Mouse (Mus musculus): Measurements from ENCODE around the gene Mad1l1. TPM values are rescaled to one million over a fixed set of nuclear protein-coding genes. Genes with fewer than 3 reads are reported as not detected.

Gene Mad1l1
- polyA plus RNA-seq, 1 experiment from 2014 or later, result 60.8 TPM

GRCm38 (mm10) chr5:140174814-140175490 lies 146.4 kb downstream of the Mad1l1 start:
- Histone ChIP-seq H3K27ac (peak overlapping the region; percentile 58; the same call in 1 of the 2 replicates), H3K9me3 (no peaks in the 10 kb centered on the region), H3K36me3 (replicated peaks) (peaks cover 1% of the 10 kb centered on the region; the same call in 1 of the 2 replicates), H3K27me3 (ENCODE audit: poor library complexity, severe bottlenecking) (no peaks in the 10 kb centered on the region), H3K4me1 (peaks cover 34% of the 10 kb centered on the region), H3K4me3 (no peak overlapping the region)
- 86% methylated on average over 14 of the region's 14 CpGs for WGBS
- DNase-seq (ENCODE audit: extremely low spot score, low spot score), result no peak

- Histone ChIP-seq H3K4me1 (peaks cover 34% of the 10 kb centered on the region), H3K9me3 (no peaks in the 10 kb centered on the region), H3K36me3 (replicated peaks) (no peaks in the 10 kb centered on the region), H3K4me3 (no peak overlapping the region), H3K27ac (peak overlapping the region; percentile 58; the same call in 1 of the 2 replicates), H3K27me3 (ENCODE audit: poor library complexity, severe bottlenecking) (no peaks in the 10 kb centered on the region)
- no peak for DNase-seq (ENCODE audit: extremely low spot score, low spot score)
- whole genome bisulfite sequencing, result 24% methylated on average over 3 of the region's 3 CpGs
Observed at GRCm38 (mm10) chr5:140174066-140174465, 147.3 kb downstream of the Mad1l1 start.

- Histone ChIP-seq H3K4me3 (no peak overlapping the region), H3K27me3 (ENCODE audit: poor library complexity, severe bottlenecking) (no peaks in the 10 kb centered on the region), H3K9me3 (no peaks in the 10 kb centered on the region), H3K4me1 (peaks cover 32% of the 10 kb centered on the region), H3K27ac (no peak overlapping the region), H3K36me3 (replicated peaks) (no peaks in the 10 kb centered on the region)
- DNase-seq (ENCODE audit: extremely low spot score, low spot score), result no peak
- 88% methylated on average over 4 of the region's 4 CpGs for WGBS
Observed at GRCm38 (mm10) chr5:140173181-140173580, 148.2 kb downstream of the Mad1l1 start.

GRCm38 (mm10) chr5:140171710-140172109 lies 149.6 kb downstream of the Mad1l1 start:
- DNase-seq (ENCODE audit: extremely low spot score, low spot score), result no peak
- peaks cover 30% of the 10 kb centered on the region for H3K4me1 ChIP-seq
- no peaks in the 10 kb centered on the region for H3K36me3 ChIP-seq (replicated peaks)
- WGBS, result 79% methylated on average over 1 of the region's 1 CpGs
- no peak overlapping the region for H3K27ac ChIP-seq
- H3K27me3 ChIP-seq (ENCODE audit: poor library complexity, severe bottlenecking), result no peaks in the 10 kb centered on the region
- no peak overlapping the region for H3K4me3 ChIP-seq
- no peaks in the 10 kb centered on the region for H3K9me3 ChIP-seq

- H3K27ac ChIP-seq, result no peak overlapping the region
- no peak overlapping the region for H3K4me3 ChIP-seq
- no peaks in the 10 kb centered on the region for H3K27me3 ChIP-seq (ENCODE audit: poor library complexity, severe bottlenecking)
- no peak for DNase-seq (ENCODE audit: extremely low spot score, low spot score)
- H3K9me3 ChIP-seq, result no peaks in the 10 kb centered on the region
- WGBS, result 91% methylated on average over 6 of the region's 6 CpGs
- H3K36me3 ChIP-seq (replicated peaks), result peaks cover 4% of the 10 kb centered on the region; the same call in 1 of the 2 replicates
- peaks cover 12% of the 10 kb centered on the region for H3K4me1 ChIP-seq
Observed at GRCm38 (mm10) chr5:140167531-140167930, 153.8 kb downstream of the Mad1l1 start.

GRCm38 (mm10) chr5:140167080-140167479 lies 154.3 kb downstream of the Mad1l1 start:
- no peak overlapping the region for H3K4me3 ChIP-seq
- H3K27me3 ChIP-seq (ENCODE audit: poor library complexity, severe bottlenecking), result no peaks in the 10 kb centered on the region
- 96% methylated on average over 6 of the region's 6 CpGs for WGBS
- no peak overlapping the region for H3K27ac ChIP-seq
- DNase-seq (ENCODE audit: extremely low spot score, low spot score), result no peak
- H3K9me3 ChIP-seq, result no peaks in the 10 kb centered on the region
- H3K4me1 ChIP-seq, result peaks cover 11% of the 10 kb centered on the region
- H3K36me3 ChIP-seq (replicated peaks), result peaks cover 4% of the 10 kb centered on the region; the same call in 1 of the 2 replicates

- no peak overlapping the region for H3K4me3 ChIP-seq
- DNase-seq (ENCODE audit: extremely low spot score, low spot score), result no peak
- H3K4me1 ChIP-seq, result peaks cover 3% of the 10 kb centered on the region; the same call in 1 of the 2 replicates
- peaks cover 4% of the 10 kb centered on the region; the same call in 1 of the 2 replicates for H3K36me3 ChIP-seq (replicated peaks)
- H3K9me3 ChIP-seq, result no peaks in the 10 kb centered on the region
- H3K27me3 ChIP-seq (ENCODE audit: poor library complexity, severe bottlenecking), result no peaks in the 10 kb centered on the region
- H3K27ac ChIP-seq, result no peak overlapping the region
- 91% methylated on average over 6 of the region's 6 CpGs for WGBS
Observed at GRCm38 (mm10) chr5:140163947-140164346, 157.4 kb downstream of the Mad1l1 start.

GRCm38 (mm10) chr5:140162071-140162845 lies 159.1 kb downstream of the Mad1l1 start:
- Histone ChIP-seq H3K4me1 (peaks cover 3% of the 10 kb centered on the region; the same call in 1 of the 2 replicates), H3K9me3 (no peaks in the 10 kb centered on the region), H3K36me3 (replicated peaks) (peaks cover 4% of the 10 kb centered on the region; the same call in 1 of the 2 replicates), H3K27me3 (ENCODE audit: poor library complexity, severe bottlenecking) (no peaks in the 10 kb centered on the region), H3K4me3 (no peak overlapping the region), H3K27ac (no peak overlapping the region)
- WGBS, result 75% methylated on average over 6 of the region's 6 CpGs
- DNase-seq (ENCODE audit: extremely low spot score, low spot score), result no peak

- H3K4me1 ChIP-seq, result peaks cover 2% of the 10 kb centered on the region; the same call in 1 of the 2 replicates
- no peak overlapping the region for H3K27ac ChIP-seq
- no peak overlapping the region for H3K4me3 ChIP-seq
- H3K36me3 ChIP-seq (replicated peaks), result peaks cover 4% of the 10 kb centered on the region; the same call in 1 of the 2 replicates
- no peaks in the 10 kb centered on the region for H3K9me3 ChIP-seq
- DNase-seq (ENCODE audit: extremely low spot score, low spot score), result no peak
- no peaks in the 10 kb centered on the region for H3K27me3 ChIP-seq (ENCODE audit: poor library complexity, severe bottlenecking)
- 97% methylated on average over 4 of the region's 4 CpGs for WGBS
Observed at GRCm38 (mm10) chr5:140159007-140159406, 162.3 kb downstream of the Mad1l1 start.

GRCm38 (mm10) chr5:140157886-140158627 lies 163.3 kb downstream of the Mad1l1 start:
- H3K4me3 ChIP-seq, result no peak overlapping the region
- peaks cover 4% of the 10 kb centered on the region; the same call in 1 of the 2 replicates for H3K36me3 ChIP-seq (replicated peaks)
- no peak overlapping the region for H3K27ac ChIP-seq
- no peaks in the 10 kb centered on the region for H3K27me3 ChIP-seq (ENCODE audit: poor library complexity, severe bottlenecking)
- 88% methylated on average over 1 of the region's 1 CpGs for WGBS
- H3K4me1 ChIP-seq, result peaks cover 10% of the 10 kb centered on the region
- DNase-seq (ENCODE audit: extremely low spot score, low spot score), result no peak
- no peaks in the 10 kb centered on the region for H3K9me3 ChIP-seq

- WGBS, result 77% methylated on average over 3 of the region's 3 CpGs
- Histone ChIP-seq H3K27ac (no peak overlapping the region), H3K4me1 (peaks cover 30% of the 10 kb centered on the region), H3K27me3 (ENCODE audit: poor library complexity, severe bottlenecking) (no peaks in the 10 kb centered on the region), H3K4me3 (no peak overlapping the region), H3K36me3 (replicated peaks) (no peaks in the 10 kb centered on the region; the same call in 1 of the 2 replicates), H3K9me3 (no peaks in the 10 kb centered on the region)
- DNase-seq (ENCODE audit: extremely low spot score, low spot score), result no peak
Observed at GRCm38 (mm10) chr5:140154166-140154565, 167.2 kb downstream of the Mad1l1 start.

- Histone ChIP-seq H3K4me3 (no peak overlapping the region), H3K27me3 (ENCODE audit: poor library complexity, severe bottlenecking) (no peaks in the 10 kb centered on the region), H3K36me3 (replicated peaks) (no peaks in the 10 kb centered on the region; the same call in 1 of the 2 replicates), H3K27ac (no peak overlapping the region), H3K9me3 (no peaks in the 10 kb centered on the region), H3K4me1 (peaks cover 31% of the 10 kb centered on the region)
- WGBS, result 46% methylated on average over 2 of the region's 2 CpGs
- no peak for DNase-seq (ENCODE audit: extremely low spot score, low spot score)
Observed at GRCm38 (mm10) chr5:140151871-140152270, 169.5 kb downstream of the Mad1l1 start.

Measured in forebrain, embryonic 10.5 days (tissue).